Mouse (Mus musculus) lung, postnatal 36 days (tissue): ENCODE measurements around the gene C8g.

Source experiments
- DNase-seq: peaks from one replicate; pipeline ENCODE4 v3.0.0; 2022; ENCODE audit warnings: mixed read lengths

Gene C8g

DNA sequence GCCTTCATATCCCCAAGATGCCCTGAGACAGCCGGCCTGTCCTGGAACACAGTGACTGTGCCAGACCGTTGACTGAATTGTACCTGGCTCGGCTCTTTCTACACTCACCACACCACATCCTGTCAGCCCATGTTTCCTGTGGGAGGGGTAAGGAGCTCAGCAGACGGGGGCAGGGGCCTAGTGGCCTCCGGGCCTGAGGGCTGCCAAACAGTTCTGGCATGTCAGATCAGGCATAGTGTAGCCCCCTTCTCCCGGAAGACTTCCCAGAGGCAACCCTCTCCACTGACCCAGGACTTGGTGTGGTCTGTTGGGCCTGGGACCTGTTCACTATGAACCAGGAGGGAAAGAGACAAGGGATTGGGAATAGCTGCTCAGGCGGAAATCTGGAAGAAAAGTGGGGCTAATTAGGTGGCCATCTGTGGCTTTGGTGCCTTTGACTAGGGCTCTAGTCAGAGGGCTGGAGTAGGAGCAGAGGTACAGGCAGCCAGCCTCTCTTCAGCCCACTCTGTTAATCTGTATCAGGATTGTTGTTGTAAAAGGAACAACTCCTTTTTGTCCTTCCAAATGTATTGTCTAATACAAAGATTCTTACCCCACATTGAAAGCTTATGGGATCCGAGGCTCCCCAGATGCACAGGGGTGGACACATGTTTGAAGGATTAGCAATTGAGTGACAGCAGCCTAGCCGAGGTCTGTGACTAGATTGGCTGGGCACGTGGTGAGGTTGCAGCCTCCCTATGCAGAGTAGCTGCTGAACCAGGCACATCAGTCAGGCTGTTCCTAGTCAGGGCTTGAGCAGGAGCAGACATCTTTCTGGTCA, 35.5 kb downstream of the C8g start:
- DNase-seq, result peak; percentile 35

DNA sequence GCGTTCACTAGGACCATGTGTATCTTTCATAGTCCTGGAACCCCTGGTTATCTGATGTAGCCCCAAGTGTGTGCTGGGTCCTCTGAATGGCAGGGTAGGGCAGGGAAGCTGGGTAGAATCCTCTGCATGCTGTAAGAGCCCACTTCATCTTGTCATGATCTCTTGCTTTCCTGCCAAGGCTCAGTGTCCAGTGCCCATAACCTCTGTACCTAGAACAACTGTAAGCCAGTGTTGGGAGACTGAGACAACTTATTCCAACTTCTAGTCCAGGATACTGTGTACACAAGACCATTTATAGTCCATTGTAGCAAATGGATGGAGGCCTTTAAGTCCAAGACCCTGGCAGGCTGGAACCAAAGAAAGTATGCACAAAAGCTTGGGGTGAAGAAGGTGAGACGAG, 36.3 kb downstream of the C8g start:
- DNase-seq, result no peak

DNA sequence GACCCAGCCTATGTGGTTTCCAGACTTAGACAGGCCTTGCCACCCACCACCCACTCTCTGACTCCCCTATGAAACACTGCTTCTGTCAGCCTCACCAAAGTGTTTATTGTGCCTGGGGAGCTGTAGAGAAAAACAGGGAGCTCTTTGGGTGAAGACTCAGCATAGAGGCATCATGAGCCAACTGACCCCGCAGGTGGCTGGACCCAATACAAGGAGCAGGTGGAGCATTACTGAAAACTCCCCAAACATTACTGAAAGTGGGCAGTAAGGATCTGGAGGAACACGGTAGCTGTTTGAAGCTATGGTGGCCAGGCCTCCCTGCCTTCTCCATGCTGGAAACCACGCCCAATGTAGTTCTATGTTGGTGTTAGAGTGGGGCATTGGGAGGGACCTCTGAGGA, 37.9 kb downstream of the C8g start:
- DNase-seq, result no peak

DNA sequence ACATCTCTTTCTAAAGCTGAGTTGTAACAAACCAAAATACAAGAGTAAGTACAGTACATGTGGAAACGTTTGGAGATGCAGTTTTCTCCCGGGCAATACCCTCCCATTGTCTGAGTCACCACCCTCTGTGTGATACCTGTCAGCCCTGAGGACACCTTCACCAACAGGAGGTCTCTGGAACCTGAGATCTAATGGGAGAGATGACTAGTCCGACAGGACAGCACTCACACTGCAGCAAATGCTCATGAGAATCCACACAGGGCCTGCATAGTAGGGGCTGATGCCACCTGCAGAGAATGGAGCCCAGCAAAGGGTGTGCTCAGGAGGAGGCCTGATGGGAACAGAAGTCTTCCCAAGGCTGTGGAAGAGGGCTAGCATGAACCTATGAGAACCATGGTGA, 40.1 kb downstream of the C8g start:
- no peak for DNase-seq

DNA sequence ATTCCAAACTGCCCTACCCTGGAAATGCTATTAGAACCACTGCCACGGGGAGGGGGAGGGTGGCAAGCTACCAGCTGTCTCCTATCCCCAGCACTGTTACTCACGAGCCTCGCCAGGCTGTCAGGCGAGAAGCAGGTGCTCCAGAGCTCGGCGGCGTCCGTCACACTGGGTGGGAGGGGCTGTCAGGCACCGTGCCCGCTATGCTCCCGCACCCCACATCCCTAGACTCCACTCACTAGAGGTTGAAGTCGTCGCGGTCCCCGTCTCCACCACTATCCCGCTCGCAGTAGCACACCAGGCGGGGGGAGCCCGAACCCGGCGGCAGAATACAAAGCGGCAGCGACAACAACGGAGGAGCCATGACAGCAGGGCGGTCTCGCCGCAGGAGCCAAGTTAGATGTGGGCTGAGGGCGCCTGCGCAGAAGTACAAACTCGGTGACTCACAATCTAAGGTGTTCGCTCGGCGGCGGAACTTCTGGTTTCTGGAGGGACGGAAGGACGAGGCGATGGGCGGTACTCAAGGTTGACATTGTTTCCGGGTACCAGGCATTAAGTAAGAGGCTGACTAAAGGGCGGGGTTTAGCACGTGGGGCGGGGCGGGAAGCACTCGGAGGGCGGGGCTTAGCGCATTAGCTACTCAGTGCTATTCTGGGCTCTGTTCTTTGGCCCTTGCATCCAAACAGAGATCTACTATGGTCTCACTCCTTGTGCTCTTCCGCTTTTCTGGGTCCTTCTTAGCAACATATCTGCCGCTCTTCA, 40.8 kb downstream of the C8g start, which contains the start of gene Paxx:
Paxx (minus strand) TSS at position 544 of the 759 bp plus-strand sequence.
- peak; percentile 98 for DNase-seq

DNA sequence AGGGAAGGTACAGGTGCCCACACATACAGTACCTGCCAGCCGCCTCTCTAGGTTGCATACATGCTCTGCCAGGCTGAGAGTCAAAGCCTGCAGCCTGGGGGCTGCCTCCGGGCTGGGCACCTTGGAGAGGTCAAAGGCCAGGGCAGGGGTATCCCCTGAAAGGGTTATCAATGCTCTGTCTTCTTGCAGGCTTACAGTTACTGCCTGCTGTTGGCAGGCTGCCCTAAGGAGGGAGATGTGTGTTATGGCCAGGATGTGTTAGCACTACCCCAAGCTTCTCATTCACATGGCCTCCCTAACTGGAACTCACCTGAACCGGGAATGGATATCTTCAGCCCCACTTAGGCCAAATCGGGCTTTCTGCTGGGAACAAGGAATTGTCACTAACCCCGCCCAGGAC, 41.4 kb downstream of the C8g start:
- no peak for DNase-seq

DNA sequence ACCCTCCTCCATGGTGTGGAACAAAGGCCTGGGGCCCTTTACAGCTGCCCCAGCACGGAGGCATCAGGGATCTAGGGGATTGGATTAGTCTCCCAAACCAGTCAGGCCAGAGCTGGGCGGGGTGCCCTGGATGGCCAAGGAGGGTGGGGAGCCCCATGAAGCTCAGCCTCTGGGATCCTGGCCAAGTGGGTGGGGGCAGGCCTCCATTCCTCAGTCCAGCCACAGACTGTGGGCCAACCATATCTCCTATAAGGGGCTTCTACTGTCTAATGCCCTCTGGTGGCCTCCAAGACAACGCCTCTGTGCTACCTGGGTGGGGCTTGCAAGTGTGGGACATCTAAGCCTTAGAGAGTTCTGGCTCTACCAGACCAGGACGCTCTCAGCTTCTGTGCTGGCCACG, 42.6 kb downstream of the C8g start:
- peak; percentile 81 for DNase-seq

DNA sequence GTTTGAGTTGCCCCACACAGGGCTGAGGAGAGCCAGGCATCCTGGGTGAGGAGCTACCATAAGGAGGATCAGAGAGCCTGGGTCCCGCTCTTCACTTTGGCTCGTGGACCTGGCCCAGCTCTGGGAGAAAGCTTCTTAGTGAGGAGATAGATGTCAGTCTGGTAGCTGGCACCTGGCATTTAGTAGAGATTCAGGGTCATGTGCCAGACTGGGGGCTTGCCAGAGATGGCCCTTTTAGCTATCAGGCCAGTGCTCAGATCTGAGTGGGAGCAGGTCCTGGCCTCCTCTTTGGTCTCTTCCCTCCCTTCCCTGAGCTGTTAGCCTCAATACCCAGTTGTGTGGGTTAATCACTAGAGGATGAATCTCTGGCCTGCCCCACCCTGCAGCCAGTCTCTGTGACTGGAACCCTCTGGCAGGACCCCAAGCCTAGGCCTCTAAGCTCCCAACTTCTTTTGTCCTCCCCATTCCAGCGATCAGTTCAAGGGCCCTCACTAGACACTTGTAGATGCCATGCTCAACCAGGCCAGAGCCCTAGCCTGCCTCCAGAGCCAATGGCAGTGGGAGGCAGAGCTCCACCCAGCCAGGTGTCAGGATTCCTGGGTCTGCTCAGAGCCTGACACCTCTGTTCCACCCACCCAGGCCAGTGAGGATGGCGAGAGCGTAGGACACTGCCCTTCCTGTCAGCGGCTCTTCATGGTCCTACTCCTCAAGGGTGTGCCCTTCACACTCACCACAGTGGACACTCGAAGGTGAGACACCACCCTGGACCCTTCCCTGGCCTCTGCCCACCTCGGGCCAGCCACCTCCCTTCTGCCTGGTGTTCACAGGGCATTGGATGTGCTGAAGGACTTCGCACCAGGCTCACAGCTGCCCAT, 44.3 kb downstream of the C8g start:
- DNase-seq, result peak; percentile 86

DNA sequence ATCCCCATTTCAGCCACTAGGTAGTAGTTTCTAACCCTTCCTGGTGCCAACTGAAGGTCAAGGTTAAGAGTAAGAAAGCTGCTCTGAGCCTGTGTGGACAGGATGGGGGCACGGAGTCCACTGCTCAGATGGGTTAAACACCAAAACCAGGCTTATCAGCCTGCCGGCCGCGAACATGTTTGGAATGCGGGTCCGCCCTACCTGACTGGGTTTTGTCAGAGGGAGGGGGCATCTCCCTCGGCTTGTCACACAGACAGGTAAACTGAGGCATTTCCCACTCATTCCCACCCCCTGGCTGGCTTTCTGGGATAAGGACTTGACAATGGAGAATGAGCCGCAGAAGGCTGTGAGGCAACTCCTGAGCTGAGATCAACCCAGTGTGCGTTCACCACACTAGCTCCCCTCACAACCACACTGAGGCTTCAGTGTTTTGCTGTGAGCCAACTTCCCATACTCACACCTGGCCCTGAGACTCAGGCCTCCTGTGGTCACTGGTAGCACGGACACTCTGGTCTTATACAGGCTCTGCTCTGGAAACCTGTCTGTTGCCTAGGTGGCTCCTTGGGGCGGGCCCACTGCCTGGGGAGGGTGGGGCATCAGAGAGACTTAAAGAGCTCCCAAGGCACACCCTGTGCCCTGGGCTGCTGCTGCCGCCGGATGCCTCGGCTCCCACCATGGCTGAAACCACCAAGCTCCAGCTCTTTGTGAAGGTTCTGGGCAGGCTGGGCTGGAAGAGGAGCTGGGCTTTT, 45.1 kb downstream of the C8g start, which contains the start of gene Clic3:
Clic3 (plus strand) TSS at position 634 of the 749 bp plus-strand sequence.
- peak; percentile 89 for DNase-seq

DNA sequence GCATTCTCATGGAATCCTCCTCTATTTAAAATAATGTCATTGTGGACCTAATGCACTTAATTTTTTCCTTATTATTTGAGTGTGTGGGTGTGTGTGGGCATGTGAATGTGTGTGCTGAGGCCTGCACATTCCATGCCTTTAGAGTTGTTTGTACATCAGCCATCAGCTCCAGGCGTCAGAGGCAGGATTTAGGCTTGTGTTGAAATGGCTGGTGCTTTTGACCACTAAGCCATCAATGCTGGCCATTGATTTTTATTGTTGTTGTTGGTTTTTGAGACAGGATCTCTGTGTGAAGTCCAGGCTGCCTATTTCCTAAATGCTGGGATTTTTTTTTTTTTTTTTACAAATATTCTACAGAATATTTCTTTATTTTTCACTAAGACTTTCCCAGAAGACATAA, 48.6 kb downstream of the C8g start:
- DNase-seq, result no peak

DNA sequence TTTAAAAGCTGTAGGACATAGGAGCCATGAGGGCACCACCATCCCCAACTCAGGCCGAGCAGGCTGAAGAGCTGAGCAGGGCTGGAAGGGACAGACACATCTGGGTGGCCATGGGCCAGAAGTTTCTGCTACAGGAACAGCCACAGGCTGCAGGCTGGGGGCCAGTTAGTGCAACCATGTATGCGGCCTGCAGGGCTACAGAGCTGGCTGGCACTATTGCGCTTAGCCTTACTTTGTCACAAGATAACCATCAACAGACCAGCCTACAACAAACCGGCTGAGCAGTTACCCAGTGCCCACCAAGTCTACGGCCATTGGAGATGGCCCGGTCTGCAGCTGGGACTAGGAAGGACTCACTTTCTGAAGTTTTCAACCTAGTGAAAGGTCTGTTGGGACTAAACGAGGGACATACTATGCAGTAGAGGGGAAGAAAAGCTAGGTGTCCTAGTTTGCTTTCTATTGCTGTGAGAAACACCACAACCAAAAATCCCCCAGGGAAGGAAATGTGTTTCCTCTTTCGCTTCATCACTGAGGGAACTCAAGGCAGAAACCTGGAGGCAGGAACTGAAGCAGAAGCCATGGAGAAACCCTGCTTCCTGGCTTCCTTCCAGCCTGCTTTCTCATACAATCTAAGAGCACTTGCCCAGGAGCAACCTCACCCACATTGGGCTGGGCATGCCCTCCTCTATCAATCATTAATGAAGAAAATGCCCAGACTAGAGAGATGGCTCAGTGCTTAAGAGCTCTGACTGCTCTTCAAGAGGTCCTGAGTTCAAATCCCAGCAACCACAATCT, 50.5 kb downstream of the C8g start:
- DNase-seq, result peak; percentile 46
